Mouse (Mus musculus) liver, embryonic 11.5 days (tissue): ENCODE results near the gene Atp2b4. TPM values are rescaled to one million over a fixed set of nuclear protein-coding genes. Genes with fewer than 3 reads are reported as not detected.

Experiments used
- ATAC-seq: fragments of 200-750 bp; cut with Nextera tagmentation; replicated peaks from 2 replicates; pipeline ENCODE4 v1.8.0; 2017; ENCODE audit warnings: moderate number of reproducible peaks, mild to moderate bottlenecking, moderate TSS enrichment, moderate library complexity; ENCODE audit not compliant: low FRiP score
- DNase-seq: peaks from one replicate; pipeline ENCODE4 v3.0.0-alpha.2; 2017; ENCODE audit warnings: low spot score
- H3K27ac ChIP-seq: fragments of 300-500 bp; sonication (generic); 2 replicates; pipeline ENCODE4 v1.5.1; 2014; ENCODE audit warnings: mild to moderate bottlenecking, low read depth, low read length, control low read depth
- H3K27me3 ChIP-seq: fragments of 300-500 bp; sonication (generic); replicated peaks from 2 replicates; pipeline ENCODE4 v1.6.1; 2014; ENCODE audit warnings: low read length, mixed read lengths; ENCODE audit not compliant: control insufficient read depth, insufficient read depth
- H3K36me3 ChIP-seq: fragments of 300-500 bp; sonication (generic); 2 replicates; pipeline ENCODE4 v1.6.1; 2014; ENCODE audit warnings: mild to moderate bottlenecking, low read length, moderate library complexity, mixed read lengths; ENCODE audit not compliant: control insufficient read depth, insufficient read depth
- H3K4me1 ChIP-seq: fragments of 300-500 bp; sonication (generic); replicated peaks from 2 replicates; pipeline ENCODE4 v1.6.1; 2014; ENCODE audit warnings: low read length, mixed read lengths; ENCODE audit not compliant: control insufficient read depth, insufficient read depth
- H3K4me2 ChIP-seq: fragments of 300-500 bp; sonication (generic); 2 replicates; pipeline ENCODE4 v1.6.1; 2014; ENCODE audit warnings: mild to moderate bottlenecking, control low read depth, moderate library complexity
- H3K4me3 ChIP-seq: fragments of 300-500 bp; sonication (generic); 2 replicates; pipeline ENCODE4 v1.5.1; 2014; ENCODE audit warnings: low read depth, low read length, control low read depth
- H3K9ac ChIP-seq: fragments of 300-500 bp; sonication (generic); 2 replicates; pipeline ENCODE4 v1.6.1; 2014; ENCODE audit warnings: low read depth, low read length, control low read depth
- H3K9me3 ChIP-seq: fragments of 300-500 bp; sonication (generic); 2 replicates; pipeline ENCODE4 v1.6.1; 2016; ENCODE audit warnings: low read length, inconsistent platforms, mixed read lengths; ENCODE audit not compliant: control insufficient read depth
- WGBS: fragments of 180-500 bp; shearing (Covaris S2); extraction: QIAGEN DNeasy Blood & Tissue Kit; methylation state at CpG from one replicate; pipeline ENCODE4 v1.1.7; 2014; 5-methylcytosine and 5-hydroxymethylcytosine counted together
- polyA plus RNA-seq: library from polyadenylated mRNA; unstranded; fragments of >200 nt; fragmentation: Nextera tagmentation; extraction: Ambion mirVana; gene quantifications from 2 replicates; pipeline ENCODE4 v1.2.1, GENCODE M21; 2014

Atp2b4 gene
- polyA plus RNA-seq, 1 experiment from 2014 or later: 17.1 TPM

DNA sequence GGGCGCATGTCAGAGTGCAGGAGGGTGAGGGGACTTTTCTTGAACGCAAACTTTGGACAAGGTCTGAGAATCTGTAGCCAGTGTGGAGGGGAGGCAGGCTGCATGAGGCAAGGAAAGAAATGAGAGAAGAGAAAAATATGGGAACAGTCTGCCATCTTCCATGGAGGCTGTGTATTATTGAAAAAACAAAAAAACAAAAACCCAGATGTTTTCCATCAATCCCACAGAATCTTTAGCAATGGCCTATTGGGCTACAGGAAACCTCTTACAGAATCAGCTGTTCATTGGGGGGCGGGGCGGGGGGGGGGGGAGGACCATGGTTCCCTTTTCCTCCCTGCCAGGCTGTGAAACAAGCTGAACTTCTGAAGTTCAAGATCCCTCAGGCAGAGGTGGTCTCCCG, 31.9 kb upstream of the Atp2b4 start:
- Histone ChIP-seq H3K9ac (no peak overlapping the region), H3K4me3 (no peak overlapping the region), H3K27ac (no peak overlapping the region), H3K27me3 (no peaks in the 10 kb centered on the region), H3K4me2 (no peak overlapping the region), H3K4me1 (peaks cover 3% of the 10 kb centered on the region; the same call in 1 of the 2 replicates), H3K9me3 (no peaks in the 10 kb centered on the region), H3K36me3 (no peaks in the 10 kb centered on the region)
- 54% methylated on average over 5 of the region's 5 CpGs for WGBS
- ATAC-seq (no peak), DNase-seq (no peak)

DNA sequence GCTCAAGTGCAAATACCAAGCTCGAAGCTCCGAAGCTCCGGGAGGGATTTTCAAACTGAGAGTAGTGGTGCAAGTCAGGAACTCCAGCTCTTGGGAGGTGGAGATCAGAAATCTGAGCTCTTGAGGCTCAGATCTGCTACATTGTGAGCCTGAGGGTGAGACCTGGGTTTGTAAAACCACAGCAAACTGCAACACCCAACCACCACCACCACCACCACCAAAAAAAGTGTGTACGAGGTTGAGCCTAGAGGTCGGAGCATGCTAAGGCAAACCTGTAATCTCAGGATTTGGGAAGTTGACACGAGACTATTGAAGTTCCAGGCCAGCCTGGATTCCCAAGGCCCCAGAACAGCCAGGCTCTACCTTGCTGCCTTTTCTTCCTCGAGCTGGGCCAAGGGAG, 25.4 kb upstream of the Atp2b4 start:
- H3K36me3 ChIP-seq: no peaks in the 10 kb centered on the region
- H3K4me2 ChIP-seq: peak overlapping the region; percentile 44
- H3K27me3 ChIP-seq: no peaks in the 10 kb centered on the region
- 0 out of 2 replicates have a peak overlapping the region, but pooled peaks have one; percentile 6 for H3K9ac ChIP-seq
- no peaks in the 10 kb centered on the region for H3K9me3 ChIP-seq
- 54% methylated on average over 7 of the region's 7 CpGs for WGBS
- peaks cover 35% of the 10 kb centered on the region for H3K4me1 ChIP-seq
- no peak overlapping the region for H3K4me3 ChIP-seq
- H3K27ac ChIP-seq: peak overlapping the region; percentile 73
- ATAC-seq (no peak), DNase-seq (no peak)

DNA sequence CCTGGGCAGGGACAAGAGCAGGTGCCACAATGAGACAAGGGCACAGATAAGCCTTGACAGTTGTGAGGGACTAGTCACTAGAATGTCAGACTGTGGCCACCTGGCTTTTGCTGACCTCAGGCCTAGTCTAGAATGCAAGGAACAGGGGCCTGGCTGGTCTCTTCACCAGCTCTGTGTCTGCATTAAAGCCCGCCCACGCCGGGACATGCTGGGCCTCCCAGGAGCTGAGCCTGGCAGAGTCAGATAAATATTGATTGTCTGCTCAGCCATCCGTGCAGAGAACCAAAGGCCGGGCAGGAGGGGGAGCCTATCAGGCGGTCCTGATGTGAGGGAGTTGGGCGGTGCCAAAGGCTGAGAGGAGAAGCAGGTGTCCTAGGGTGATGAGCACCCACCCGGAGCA, 24.7 kb upstream of the Atp2b4 start:
- Histone ChIP-seq H3K9ac (peak overlapping the region; percentile 39), H3K27ac (peak overlapping the region; percentile 96), H3K9me3 (no peaks in the 10 kb centered on the region), H3K27me3 (no peaks in the 10 kb centered on the region), H3K4me1 (peaks cover 41% of the 10 kb centered on the region), H3K4me3 (no peak overlapping the region), H3K4me2 (peak overlapping the region; percentile 48), H3K36me3 (no peaks in the 10 kb centered on the region)
- WGBS: 11% methylated on average over 8 of the region's 8 CpGs
- peak; percentile 98 for ATAC-seq
- peak; percentile 83 for DNase-seq

DNA sequence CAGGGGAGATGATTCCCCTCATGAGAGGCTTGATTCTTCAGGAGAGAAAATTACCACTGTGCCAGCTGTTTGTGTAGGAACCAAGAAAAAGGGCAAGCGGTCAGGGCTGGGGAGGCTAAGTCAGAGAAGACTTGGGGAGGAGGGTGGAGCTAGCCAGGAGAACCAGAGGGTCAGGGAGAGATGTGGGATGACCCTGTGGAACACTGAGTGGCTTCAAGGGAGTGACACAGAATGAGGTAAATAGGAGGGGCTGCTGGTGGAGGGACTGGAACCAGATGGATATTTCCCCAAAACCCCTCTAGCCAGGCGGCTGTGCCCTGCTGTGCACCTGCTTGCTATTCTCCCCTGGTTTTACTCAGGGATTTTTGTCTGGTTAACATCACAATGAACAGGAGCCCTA, 24.3 kb upstream of the Atp2b4 start:
- H3K27ac ChIP-seq: peak overlapping the region; percentile 96
- H3K4me1 ChIP-seq: peaks cover 45% of the 10 kb centered on the region
- peak overlapping the region; percentile 39 for H3K9ac ChIP-seq
- peak overlapping the region; percentile 48 for H3K4me2 ChIP-seq
- no peaks in the 10 kb centered on the region for H3K9me3 ChIP-seq
- H3K36me3 ChIP-seq: no peaks in the 10 kb centered on the region
- no peak for DNase-seq
- H3K27me3 ChIP-seq: no peaks in the 10 kb centered on the region
- peak; percentile 35 for ATAC-seq
- WGBS: 53% methylated on average over 2 of the region's 2 CpGs
- H3K4me3 ChIP-seq: no peak overlapping the region

DNA sequence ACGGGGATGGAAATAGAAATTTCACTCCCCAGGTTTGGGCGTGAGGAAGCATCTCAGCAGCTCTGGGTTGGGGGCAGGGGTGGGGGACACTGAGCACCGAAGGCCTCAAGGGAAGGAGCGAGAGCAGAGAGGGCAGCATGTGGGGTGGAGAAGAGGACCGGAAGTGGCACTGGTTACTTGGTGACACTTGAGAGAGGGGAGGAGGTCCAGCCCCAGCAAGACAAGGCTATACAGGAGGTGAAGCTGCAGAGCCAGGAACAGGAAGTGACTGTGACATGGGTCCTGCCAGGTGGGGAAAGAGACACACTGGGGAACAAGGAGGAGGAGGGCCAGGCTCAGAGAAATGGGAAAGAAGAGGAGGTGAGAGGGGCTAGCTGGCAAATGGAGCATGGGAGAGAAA, 20.3 kb upstream of the Atp2b4 start:
- Histone ChIP-seq H3K4me1 (peaks cover 48% of the 10 kb centered on the region), H3K27me3 (no peaks in the 10 kb centered on the region), H3K36me3 (no peaks in the 10 kb centered on the region), H3K9me3 (no peaks in the 10 kb centered on the region), H3K4me3 (no peak overlapping the region), H3K4me2 (no peak overlapping the region), H3K9ac (0 out of 2 replicates have a peak overlapping the region, but pooled peaks have one; percentile 0), H3K27ac (no peak overlapping the region)
- ATAC-seq: no peak
- DNase-seq: no peak
- 47% methylated on average over 5 of the region's 5 CpGs for WGBS

DNA sequence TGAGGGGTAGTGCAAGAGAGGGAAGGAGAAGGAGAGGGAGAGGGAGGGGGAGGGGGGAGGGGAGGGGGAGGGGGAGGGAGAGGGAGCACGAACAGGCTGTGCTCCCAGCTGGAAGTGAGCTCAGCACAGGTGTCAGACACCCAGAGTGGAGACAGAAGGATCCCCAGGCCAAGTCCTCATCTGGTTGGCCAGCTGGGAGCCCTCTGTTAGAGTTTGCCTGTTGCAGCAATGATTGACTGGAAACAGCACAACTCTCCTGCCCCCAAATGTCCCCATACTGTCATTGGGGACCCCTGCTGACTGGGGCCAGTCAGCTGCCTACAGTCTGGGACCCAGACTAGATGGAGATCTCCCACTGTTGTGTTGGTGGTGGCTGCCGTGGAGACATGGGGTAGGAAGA, 19.3 kb upstream of the Atp2b4 start:
- no peaks in the 10 kb centered on the region for H3K27me3 ChIP-seq
- H3K4me2 ChIP-seq: no peak overlapping the region
- WGBS: 30% methylated on average over 2 of the region's 2 CpGs
- DNase-seq: no peak
- H3K4me3 ChIP-seq: no peak overlapping the region
- no peak overlapping the region for H3K9ac ChIP-seq
- H3K27ac ChIP-seq: no peak overlapping the region
- H3K36me3 ChIP-seq: no peaks in the 10 kb centered on the region
- no peaks in the 10 kb centered on the region for H3K9me3 ChIP-seq
- no peak for ATAC-seq
- H3K4me1 ChIP-seq: peaks cover 45% of the 10 kb centered on the region

DNA sequence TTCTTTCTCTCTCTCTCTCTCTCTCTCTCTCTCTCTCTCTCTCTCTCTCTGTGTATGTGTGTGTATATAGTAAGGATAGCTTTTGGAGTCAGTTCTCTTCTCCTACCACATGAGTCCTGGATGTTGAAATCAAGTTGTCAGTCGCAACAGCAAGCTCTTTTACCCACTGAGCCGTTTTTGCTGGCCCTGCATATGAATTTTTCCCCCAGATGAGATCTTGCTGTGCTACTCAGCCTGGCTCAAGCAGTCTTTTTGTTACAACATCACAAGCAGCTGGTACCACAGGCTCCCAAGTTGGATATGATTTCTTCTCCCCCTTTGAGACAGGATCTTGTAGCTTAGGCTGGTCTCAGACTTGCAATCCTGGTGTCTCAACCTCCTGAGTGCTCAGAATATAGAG, 17.7 kb upstream of the Atp2b4 start:
- ATAC-seq (no peak), DNase-seq (no peak)
- H3K4me2 ChIP-seq: no peak overlapping the region
- H3K36me3 ChIP-seq: no peaks in the 10 kb centered on the region
- H3K4me1 ChIP-seq: peaks cover 38% of the 10 kb centered on the region
- no peak overlapping the region for H3K4me3 ChIP-seq
- H3K27ac ChIP-seq: no peak overlapping the region
- no peaks in the 10 kb centered on the region for H3K9me3 ChIP-seq
- H3K9ac ChIP-seq: no peak overlapping the region
- H3K27me3 ChIP-seq: no peaks in the 10 kb centered on the region
- WGBS: 70% methylated on average over 2 of the region's 2 CpGs

DNA sequence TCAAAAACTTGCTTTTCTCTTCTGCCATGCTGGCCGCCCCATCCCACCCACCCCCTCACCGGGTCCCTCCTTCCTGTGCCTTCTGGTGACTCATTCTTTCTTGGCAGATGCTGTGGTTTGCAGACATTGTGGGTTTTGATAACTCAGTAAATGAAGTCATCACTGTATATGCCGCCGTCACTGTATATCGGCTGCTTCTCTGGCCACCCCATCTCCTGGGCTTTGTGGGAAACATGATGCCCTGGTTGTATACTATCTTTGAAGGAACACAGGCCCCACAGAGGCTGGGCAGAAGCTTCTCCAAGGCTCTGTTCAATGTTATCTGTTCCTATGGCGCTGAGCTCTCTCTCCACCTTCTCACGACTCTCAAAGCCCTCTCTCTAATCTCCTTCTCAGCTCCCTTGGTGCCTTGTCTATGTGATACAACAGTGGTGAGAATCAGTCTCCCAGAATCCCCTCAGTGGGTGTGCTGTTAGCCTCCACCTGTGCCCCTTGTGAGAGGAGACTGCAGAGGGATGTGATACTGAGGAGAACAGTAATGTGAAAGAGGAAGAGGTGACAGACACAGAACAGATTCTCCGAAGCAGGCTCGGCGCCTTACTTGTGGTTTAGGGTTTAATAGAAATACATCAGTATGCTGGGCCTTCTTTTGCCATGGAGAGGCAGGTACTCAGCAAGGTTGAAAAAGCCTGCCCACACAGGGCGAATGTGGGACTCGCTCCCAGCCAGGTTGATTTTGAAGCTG, 15.1 kb upstream of the Atp2b4 start:
- H3K9me3 ChIP-seq: no peaks in the 10 kb centered on the region
- 0 out of 2 replicates have a peak overlapping the region, but pooled peaks have one; percentile 11 for H3K9ac ChIP-seq
- peak; percentile 92 for ATAC-seq
- 32% methylated on average over 12 of the region's 12 CpGs for WGBS
- H3K27me3 ChIP-seq: no peaks in the 10 kb centered on the region
- DNase-seq: no peak
- peaks cover 31% of the 10 kb centered on the region for H3K4me1 ChIP-seq
- H3K4me3 ChIP-seq: no peak overlapping the region
- H3K36me3 ChIP-seq: no peaks in the 10 kb centered on the region
- peak overlapping the region; percentile 62 for H3K27ac ChIP-seq
- peak overlapping the region; percentile 42 for H3K4me2 ChIP-seq

DNA sequence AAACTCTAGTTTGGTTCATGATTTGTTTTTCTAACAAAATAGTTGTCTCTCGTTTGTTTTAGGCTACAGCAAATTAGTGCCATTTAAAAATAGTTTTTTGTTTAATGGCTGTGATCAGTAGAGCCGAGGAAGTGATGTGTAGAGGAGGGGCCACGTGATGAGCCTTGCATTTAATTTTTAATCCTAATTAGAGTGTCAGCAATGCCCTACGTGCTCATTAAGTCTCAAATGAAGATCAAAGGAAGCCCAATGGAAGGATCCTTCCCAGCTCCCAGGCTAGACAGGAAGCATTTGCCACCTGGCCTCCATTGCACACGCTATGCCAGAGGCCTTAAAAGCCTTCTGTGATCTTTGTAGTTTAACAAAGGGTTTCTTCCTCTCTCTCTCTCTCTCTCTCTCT, 8.5 kb upstream of the Atp2b4 start:
- Histone ChIP-seq H3K4me1 (peaks cover 12% of the 10 kb centered on the region), H3K36me3 (no peaks in the 10 kb centered on the region), H3K27ac (no peak overlapping the region), H3K9me3 (no peaks in the 10 kb centered on the region), H3K27me3 (no peaks in the 10 kb centered on the region), H3K4me3 (no peak overlapping the region), H3K9ac (no peak overlapping the region), H3K4me2 (no peak overlapping the region)
- DNase-seq: no peak
- no peak for ATAC-seq
- WGBS: 70% methylated on average over 5 of the region's 5 CpGs
